Mouse (Mus musculus): Measurements from ENCODE around the gene Lamb1.

The Lamb1 gene

DNA sequence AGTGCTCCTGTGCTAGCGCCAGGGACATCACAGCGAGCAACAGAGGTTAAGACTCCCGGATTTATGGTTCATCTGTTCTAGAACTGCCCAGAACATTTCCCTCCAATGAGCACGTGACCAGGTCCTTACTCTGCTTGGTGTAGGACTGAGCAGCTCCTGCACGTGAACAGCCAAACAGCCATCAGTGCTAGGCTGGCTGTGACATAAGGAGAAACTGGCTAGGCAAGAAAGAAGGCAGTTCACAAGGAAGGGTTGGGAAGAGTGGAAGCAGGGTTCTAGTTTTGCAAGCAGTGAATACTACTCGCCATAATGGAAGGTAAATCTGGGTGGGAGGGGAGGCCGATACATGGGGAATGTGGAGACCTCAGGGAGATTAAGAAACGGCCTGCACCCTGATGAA is 10.1 kb upstream of the Lamb1 start:
- no peak for DNase-seq (ENCODE audit: low spot score)

DNA sequence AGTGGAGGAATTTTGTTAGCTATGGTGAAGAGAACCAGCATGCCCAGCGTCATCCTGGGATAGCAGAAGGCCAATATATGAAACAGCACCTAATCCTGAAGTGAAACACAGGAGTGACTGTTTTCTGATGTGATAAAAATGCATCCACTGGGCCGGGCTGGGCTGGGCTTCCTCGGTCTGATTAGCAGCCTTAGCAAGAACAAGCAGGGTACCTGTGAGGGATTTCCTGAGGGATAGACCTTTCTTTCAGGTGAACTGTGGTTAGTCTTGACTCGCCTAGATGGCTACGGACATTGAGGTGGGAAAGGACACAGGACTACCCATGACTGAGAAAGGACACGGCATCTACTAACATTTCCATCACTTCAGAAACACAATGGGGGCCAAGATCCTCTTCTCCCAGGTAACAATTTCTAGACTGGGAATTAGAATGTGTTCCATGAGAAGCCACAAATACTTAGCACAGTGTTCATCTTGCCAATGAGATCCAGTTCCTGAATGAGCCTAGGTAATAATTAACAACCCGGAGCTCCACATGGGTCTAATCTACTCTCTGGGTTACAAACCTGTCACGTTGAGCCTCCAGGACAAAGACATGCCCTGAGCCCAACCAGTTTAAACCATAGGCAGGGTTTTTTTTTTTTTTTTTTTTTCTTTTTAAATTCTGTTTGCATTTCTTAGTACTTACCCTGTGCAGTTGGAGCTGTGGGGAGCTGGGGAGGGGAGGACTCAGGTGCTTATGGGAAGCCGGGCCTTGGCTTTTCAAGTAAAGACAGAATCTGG is 8.7 kb upstream of the Lamb1 start:
- no peak for DNase-seq (ENCODE audit: low spot score)

- no peak for DNase-seq (ENCODE audit: low spot score)
Observed at GRCm38 (mm10) chr12:31261882-31262281, 3.2 kb upstream of the Lamb1 start.

- DNase-seq (ENCODE audit: low spot score): no peak
Observed at GRCm38 (mm10) chr12:31263921-31264320, 1.1 kb upstream of the Lamb1 start.

- no peak for DNase-seq (ENCODE audit: low spot score)
Observed at GRCm38 (mm10) chr12:31265722-31266431, 843 bp downstream of the Lamb1 start.

DNA sequence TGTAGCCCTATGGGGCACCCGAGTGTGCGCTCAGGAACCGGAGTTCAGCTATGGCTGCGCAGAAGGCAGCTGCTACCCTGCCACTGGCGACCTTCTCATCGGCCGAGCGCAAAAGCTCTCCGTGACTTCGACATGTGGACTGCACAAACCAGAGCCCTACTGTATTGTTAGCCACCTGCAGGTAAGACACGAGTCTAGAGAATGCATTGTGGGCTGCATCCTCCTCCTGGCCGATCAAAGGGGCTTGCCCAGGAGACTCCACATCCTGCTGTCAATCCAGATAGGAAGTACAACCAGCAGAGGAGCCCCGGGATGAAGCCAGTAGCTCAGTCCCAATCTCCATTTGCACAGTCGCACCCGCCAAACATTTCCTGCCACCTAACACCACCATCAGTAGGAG is 1.7 kb downstream of the Lamb1 start:
- no peak for DNase-seq (ENCODE audit: low spot score)

- no peak for DNase-seq (ENCODE audit: low spot score)
Observed at GRCm38 (mm10) chr12:31267363-31267762, 2.3 kb downstream of the Lamb1 start.

DNA sequence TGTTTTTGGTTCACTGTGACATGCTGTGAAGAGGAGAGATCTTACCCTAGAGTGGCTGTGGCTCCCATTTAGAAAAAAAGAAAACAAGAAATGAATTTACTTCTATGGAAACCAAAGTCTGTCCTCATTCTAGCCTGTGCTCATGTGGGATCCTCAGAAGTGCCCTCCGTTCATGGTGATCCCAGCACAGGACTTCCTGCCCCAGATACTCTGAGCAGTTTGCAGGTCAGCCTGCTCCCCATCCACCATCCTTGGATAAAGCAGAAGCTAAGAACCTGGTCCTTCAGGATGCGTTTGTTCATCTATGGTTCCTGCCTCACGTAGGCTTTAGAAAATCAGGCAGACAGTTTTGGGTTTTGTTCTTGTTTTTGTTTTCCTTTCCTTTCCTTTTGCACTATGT is 3.3 kb downstream of the Lamb1 start:
- no peak for DNase-seq (ENCODE audit: low spot score)

DNA sequence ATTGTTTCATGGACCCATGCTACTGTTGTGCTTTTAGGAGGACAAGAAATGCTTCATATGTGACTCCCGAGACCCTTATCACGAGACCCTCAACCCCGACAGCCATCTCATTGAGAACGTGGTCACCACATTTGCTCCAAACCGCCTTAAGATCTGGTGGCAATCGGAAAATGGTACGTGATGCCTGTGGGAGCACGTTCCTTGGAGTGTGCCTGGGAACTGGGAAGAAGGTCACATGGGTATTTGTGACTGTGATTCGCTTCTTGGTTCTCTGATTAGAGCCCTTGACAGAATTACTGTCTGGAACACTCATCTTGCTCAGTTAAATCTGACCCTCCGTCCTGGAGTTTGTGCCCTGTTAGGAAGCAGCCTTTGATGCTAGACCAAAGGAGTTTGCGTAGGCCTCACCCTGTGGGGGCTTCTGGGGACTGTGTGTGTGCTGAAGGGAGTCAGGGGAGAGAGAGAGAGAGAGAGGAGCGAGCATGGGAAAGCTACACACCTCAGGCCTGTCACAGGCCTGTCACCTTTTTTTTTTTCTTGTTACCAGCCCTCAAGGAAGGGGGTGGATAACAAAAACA is 4.1 kb downstream of the Lamb1 start:
- DNase-seq (ENCODE audit: low spot score): no peak

GRCm38 (mm10) chr12:31270361-31270760 is 5.3 kb downstream of the Lamb1 start:
- DNase-seq (ENCODE audit: low spot score): no peak

GRCm38 (mm10) chr12:31270776-31271175 is 5.7 kb downstream of the Lamb1 start:
- DNase-seq (ENCODE audit: low spot score): no peak

DNA sequence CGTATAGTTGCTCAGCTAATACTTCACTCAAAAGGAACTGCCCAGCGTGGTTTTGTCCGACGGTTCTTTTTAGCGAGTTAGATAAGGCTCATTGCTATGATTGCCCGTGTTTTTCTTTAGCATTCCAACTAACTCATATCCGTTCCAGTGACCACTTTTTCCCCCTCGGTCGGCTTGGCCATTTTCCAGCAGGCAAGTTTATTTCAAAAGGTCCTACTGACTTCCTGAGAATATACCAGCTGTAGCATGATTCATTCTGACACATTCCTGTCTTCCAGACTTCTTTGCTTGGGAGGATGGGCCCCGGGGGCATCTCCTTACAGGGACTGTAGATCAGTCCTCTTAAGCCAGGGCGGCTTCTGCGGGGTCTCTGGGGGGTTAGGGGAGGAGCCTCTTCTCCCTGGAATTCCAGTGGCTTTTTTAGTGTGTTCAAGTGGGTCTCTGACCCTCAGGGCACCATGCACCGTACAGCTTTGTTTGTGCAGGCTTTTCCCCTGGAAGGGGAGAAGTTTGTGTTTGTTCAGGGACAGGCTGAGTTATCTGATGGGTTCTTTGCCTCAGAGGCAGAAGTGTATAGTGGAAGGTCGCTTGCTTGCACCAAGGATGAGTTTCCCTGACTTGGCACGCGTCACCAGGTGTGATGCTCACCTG is 6.5 kb downstream of the Lamb1 start:
- no peak for DNase-seq (ENCODE audit: low spot score)

GRCm38 (mm10) chr12:31272012-31272735 is 7.1 kb downstream of the Lamb1 start:
- no peak for DNase-seq (ENCODE audit: low spot score)

GRCm38 (mm10) chr12:31272846-31273245 is 7.8 kb downstream of the Lamb1 start:
- no peak for DNase-seq (ENCODE audit: low spot score)

DNA sequence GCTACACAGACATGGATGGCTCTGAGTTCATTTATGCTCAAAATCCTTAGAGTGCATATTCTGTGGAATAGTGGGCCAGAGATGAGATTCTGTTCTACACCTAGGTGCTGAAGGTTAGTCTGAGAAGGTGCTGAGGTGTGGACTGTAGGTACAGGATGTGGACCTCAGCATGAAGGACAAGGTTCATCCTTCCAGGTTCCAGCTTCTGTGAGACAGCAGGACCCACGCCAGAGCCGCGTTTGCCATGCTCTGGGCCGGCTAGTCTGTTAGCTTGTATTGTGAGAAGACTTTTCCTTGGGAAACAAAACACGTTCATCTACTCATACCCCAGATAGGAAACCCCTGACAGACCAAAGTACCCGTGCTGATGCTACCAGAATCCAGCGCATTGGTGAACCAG is 8.6 kb downstream of the Lamb1 start:
- DNase-seq (ENCODE audit: low spot score): no peak

- DNase-seq (ENCODE audit: low spot score): no peak
Observed at GRCm38 (mm10) chr12:31275411-31275810, 10.4 kb downstream of the Lamb1 start.

DNA sequence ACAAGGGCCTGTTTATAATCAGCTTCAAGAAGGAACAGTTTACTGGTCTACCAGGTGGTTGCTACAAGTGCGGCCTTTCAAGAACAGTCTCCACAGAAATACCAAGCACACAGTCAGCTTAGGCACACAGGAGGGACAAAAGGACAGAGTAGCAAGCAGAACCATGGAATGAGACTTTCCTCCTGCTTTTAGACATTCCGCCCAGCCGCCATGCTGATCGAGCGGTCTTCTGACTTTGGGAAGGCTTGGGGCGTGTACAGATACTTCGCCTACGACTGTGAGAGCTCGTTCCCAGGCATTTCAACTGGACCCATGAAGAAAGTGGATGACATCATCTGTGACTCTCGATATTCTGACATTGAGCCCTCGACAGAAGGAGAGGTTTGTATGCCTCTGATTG is 13.2 kb downstream of the Lamb1 start:
- DNase-seq (ENCODE audit: low spot score): no peak

DNA sequence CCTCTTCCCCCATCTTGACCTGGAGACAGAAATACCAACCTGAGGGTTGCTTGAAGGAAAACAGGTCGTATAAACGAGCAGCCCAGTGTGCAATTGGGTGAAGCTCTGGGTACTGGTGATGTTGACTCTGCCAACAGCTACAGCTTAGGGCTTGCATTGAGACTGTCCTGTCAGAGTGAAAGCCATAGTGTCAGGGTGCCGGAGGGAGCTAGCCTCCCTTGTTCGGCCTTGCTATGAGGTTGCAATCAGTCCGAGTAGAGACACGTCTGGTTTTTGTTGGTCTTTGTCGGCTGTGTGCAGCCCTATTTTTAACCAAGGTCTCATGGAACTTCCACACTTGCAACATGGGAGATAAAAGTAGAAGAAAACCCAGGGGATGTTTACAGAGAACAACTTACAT is 15.3 kb downstream of the Lamb1 start:
- DNase-seq (ENCODE audit: low spot score): no peak

DNA sequence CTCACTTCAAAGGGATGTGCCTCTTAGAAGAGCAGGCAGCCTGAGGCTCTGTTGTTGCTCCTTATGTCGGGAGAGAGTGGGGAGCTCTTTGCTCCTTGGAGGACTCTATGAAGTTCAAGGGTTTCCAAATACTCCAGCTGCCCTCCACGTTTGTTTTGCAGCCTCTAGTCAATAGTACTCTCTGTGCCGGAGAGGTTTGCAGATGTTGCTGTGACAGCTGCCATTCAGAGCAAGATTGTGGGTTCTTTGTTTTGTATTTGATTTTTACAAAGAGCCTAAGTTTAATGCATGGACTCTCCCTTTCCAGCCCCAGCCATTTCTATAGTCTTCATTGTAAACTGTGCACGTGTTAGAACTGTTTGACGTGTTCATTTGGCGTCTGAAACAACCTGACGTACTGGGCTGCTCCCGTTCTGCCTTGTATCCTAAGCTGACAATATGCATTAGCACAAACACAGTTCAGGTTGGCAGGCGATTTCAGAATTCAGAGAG is 16.1 kb downstream of the Lamb1 start:
- no peak for DNase-seq (ENCODE audit: low spot score)

GRCm38 (mm10) chr12:31282241-31282640 is 17.2 kb downstream of the Lamb1 start:
- no peak for DNase-seq (ENCODE audit: low spot score)

DNA sequence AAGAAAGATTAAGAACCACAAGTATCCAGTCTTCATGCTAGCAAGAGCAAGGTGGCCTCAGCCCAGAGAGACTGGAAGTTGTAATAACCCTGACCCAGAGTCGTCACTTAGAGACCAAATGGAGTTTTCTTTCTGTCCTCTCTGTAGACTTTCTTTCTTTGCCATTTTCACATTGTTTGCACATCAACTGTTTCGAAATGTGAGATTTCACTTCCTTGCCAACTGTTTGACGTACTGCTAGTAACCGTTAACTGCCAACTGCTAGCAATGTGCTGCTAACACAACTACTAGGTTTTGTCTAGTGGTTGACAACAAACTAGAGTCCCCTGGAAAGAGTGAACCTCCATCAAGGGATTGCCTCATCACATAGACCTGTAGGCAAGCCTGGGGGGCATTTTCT is 18.1 kb downstream of the Lamb1 start:
- DNase-seq (ENCODE audit: low spot score): no peak

DNA sequence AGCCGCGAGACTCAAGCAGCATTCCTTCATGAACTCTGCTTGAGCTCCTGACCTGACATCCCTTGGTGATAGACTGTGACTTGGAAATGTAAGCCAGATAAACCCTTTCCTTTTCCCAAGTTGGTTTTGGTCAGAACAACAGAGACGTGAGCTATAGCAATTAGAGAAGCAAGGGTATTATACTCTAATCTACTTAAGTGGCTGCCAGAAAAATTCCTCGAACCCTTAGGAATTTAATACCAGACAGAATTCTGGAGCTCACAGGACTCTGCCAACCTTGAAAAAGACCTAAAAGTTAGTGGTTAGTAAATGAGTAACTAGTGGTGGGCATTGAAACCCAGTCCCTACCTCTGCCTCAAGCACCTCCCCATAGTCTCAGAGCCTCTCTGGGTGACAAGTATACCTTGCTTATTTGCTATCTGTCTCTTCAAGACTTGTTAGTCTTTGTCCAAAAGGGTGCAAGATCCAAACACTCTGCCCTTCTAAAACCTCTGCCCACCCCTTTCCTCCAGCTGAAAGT is 18.6 kb downstream of the Lamb1 start:
- no peak for DNase-seq (ENCODE audit: low spot score)
